Mouse (Mus musculus) adrenal gland, adult 2 months (tissue): ENCODE results near the gene Kremen2. TPM values are rescaled to one million over a fixed set of nuclear protein-coding genes. Genes with fewer than 3 reads are reported as not detected.

ENCODE experiments used
- polyA plus RNA-seq: library from polyadenylated mRNA; depleted of rRNA; stranded (reverse); fragments of >200 nt; gene quantifications from 2 replicates; pipeline ENCODE4 v1.2.3, GENCODE M21; 2012; rRNA removed
- total RNA-seq, 2 experiments: library from RNA; stranded (reverse); gene quantifications; 2 replicates each; pipeline ENCODE4 v1.2.3; 2021

Gene Kremen2
- total and polyA plus RNA-seq, 3 experiments: 0.28 TPM; not detected in 2

Other genes with a start within 250 kb of the Kremen2 start
- gene Zfp213, start 181.6 kb downstream of the Kremen2 start, total RNA-seq: 10 to 100 TPM; 11.0 to 11.6 TPM
- 25.5 and 28.1 TPM in 2 replicates for gene Zfp213, start 181.6 kb downstream of the Kremen2 start, polyA plus RNA-seq
- 10 to 100 TPM in 1 of 2 experiments, 1 to 10 TPM in 1; 6.6 to 12.4 TPM for gene Zfp13, start 146.3 kb downstream of the Kremen2 start, total RNA-seq
- gene Zfp13, start 146.3 kb downstream of the Kremen2 start, polyA plus RNA-seq: 25.1 and 25.4 TPM in 2 replicates
- not detected for gene Zscan10, start 145.0 kb downstream of the Kremen2 start, total RNA-seq
- 0.04 TPM in 1 of 2 replicates, not detected in the other for gene Zscan10, start 145.0 kb downstream of the Kremen2 start, polyA plus RNA-seq
- under 1 TPM in 1 of 2 experiments, not detected in 1; 0.10 TPM for gene Mmp25, start 100.6 kb downstream of the Kremen2 start, total RNA-seq
- gene Mmp25, start 100.6 kb downstream of the Kremen2 start, polyA plus RNA-seq: 0.13 and 0.42 TPM in 2 replicates
- not detected for gene Bicdl2, start 85.3 kb downstream of the Kremen2 start, total RNA-seq
- not detected in 2 replicates for gene Bicdl2, start 85.3 kb downstream of the Kremen2 start, polyA plus RNA-seq
- gene Hcfc1r1, start 72.2 kb downstream of the Kremen2 start, total RNA-seq: 100 to 1,000 TPM; 170 to 228 TPM
- gene Hcfc1r1, start 72.2 kb downstream of the Kremen2 start, polyA plus RNA-seq: 747 and 838 TPM in 2 replicates
- 10 to 100 TPM; 19.5 to 36.7 TPM for gene Thoc6, start 72.0 kb downstream of the Kremen2 start, total RNA-seq
- gene Thoc6, start 72.0 kb downstream of the Kremen2 start, polyA plus RNA-seq: 28.1 and 30.6 TPM in 2 replicates
- gene Tnfrsf12a, start 68.4 kb downstream of the Kremen2 start, total RNA-seq: 100 to 1,000 TPM; 147 to 270 TPM
- gene Tnfrsf12a, start 68.4 kb downstream of the Kremen2 start, polyA plus RNA-seq: 83.4 and 96.8 TPM in 2 replicates
- gene Cldn6, start 66.6 kb downstream of the Kremen2 start, total RNA-seq: not detected
- not detected in 2 replicates for gene Cldn6, start 66.6 kb downstream of the Kremen2 start, polyA plus RNA-seq
- under 1 TPM in 1 of 2 experiments, not detected in 1; 0.21 TPM for gene Cldn9, start 61.8 kb downstream of the Kremen2 start, total RNA-seq
- gene Cldn9, start 61.8 kb downstream of the Kremen2 start, polyA plus RNA-seq: 0.09 and 0.13 TPM in 2 replicates
- gene 1520401A03Rik, start 23.1 kb downstream of the Kremen2 start, total RNA-seq: 10 to 100 TPM in 1 of 2 experiments, 1 to 10 TPM in 1; 2.5 to 18.2 TPM
- gene 1520401A03Rik, start 23.1 kb downstream of the Kremen2 start, polyA plus RNA-seq: 1.8 and 2.4 TPM in 2 replicates
- 1 to 10 TPM; 2.8 to 2.9 TPM for gene Pkmyt1, start 19.5 kb downstream of the Kremen2 start, total RNA-seq
- 21.8 and 23.1 TPM in 2 replicates for gene Pkmyt1, start 19.5 kb downstream of the Kremen2 start, polyA plus RNA-seq
- 10 to 100 TPM in 1 of 2 experiments, 1 to 10 TPM in 1; 7.6 to 17.6 TPM for gene Paqr4, start 5.0 kb downstream of the Kremen2 start, total RNA-seq
- 33.3 and 37.8 TPM in 2 replicates for gene Paqr4, start 5.0 kb downstream of the Kremen2 start, polyA plus RNA-seq
- 10 to 100 TPM; 61.8 to 85.0 TPM for gene Flywch1, start 25.8 kb upstream of the Kremen2 start, total RNA-seq
- gene Flywch1, start 25.8 kb upstream of the Kremen2 start, polyA plus RNA-seq: 45.8 and 49.3 TPM in 2 replicates
- gene Flywch2, start 40.2 kb upstream of the Kremen2 start, total RNA-seq: 1 to 10 TPM; 4.3 to 6.7 TPM
- 8.7 and 12.0 TPM in 2 replicates for gene Flywch2, start 40.2 kb upstream of the Kremen2 start, polyA plus RNA-seq
- 100 to 1,000 TPM; 322 to 545 TPM for gene Srrm2, start 44.7 kb upstream of the Kremen2 start, total RNA-seq
- gene Srrm2, start 44.7 kb upstream of the Kremen2 start, polyA plus RNA-seq: 1,031 and 1,277 TPM in 2 replicates
- gene Elob, start 83.3 kb upstream of the Kremen2 start, total RNA-seq: 100 to 1,000 TPM; 447 to 451 TPM
- gene Elob, start 83.3 kb upstream of the Kremen2 start, polyA plus RNA-seq: 513 and 552 TPM in 2 replicates
- not detected for gene Prss33, start 90.2 kb upstream of the Kremen2 start, total RNA-seq
- gene Prss33, start 90.2 kb upstream of the Kremen2 start, polyA plus RNA-seq: 0.10 and 0.24 TPM in 2 replicates
- gene Prss32, start 98.0 kb upstream of the Kremen2 start, total RNA-seq: not detected
- 0.06 TPM in 1 of 2 replicates, not detected in the other for gene Prss32, start 98.0 kb upstream of the Kremen2 start, polyA plus RNA-seq
- under 1 TPM; 0.35 to 0.45 TPM for gene Prss41, start 98.3 kb upstream of the Kremen2 start, total RNA-seq
- 0.28 and 0.90 TPM in 2 replicates for gene Prss41, start 98.3 kb upstream of the Kremen2 start, polyA plus RNA-seq
- not detected for gene Prss21, start 122.2 kb upstream of the Kremen2 start, total RNA-seq
- not detected in 2 replicates for gene Prss21, start 122.2 kb upstream of the Kremen2 start, polyA plus RNA-seq
- gene Dcpp1, start 135.0 kb upstream of the Kremen2 start, total RNA-seq: not detected
- not detected in 2 replicates for gene Dcpp1, start 135.0 kb upstream of the Kremen2 start, polyA plus RNA-seq
- not detected for gene Dcpp2, start 135.0 kb upstream of the Kremen2 start, total RNA-seq
- gene Dcpp2, start 135.0 kb upstream of the Kremen2 start, polyA plus RNA-seq: not detected in 2 replicates
- gene Dcpp3, start 171.6 kb upstream of the Kremen2 start, total RNA-seq: not detected
- gene Dcpp3, start 171.6 kb upstream of the Kremen2 start, polyA plus RNA-seq: not detected in 2 replicates
- not detected for gene Sbp, start 195.8 kb upstream of the Kremen2 start, total RNA-seq
- gene Sbp, start 195.8 kb upstream of the Kremen2 start, polyA plus RNA-seq: not detected in 2 replicates
- not detected for gene Sbpl, start 209.4 kb upstream of the Kremen2 start, total RNA-seq
- not detected in 2 replicates for gene Sbpl, start 209.4 kb upstream of the Kremen2 start, polyA plus RNA-seq
- under 1 TPM; 0.21 to 0.26 TPM for gene Prss30, start 234.7 kb upstream of the Kremen2 start, total RNA-seq
- 0.63 and 0.74 TPM in 2 replicates for gene Prss30, start 234.7 kb upstream of the Kremen2 start, polyA plus RNA-seq